Mouse (Mus musculus) liver, postnatal 0 days (tissue): ENCODE results near the gene Notch4. TPM values are rescaled to one million over a fixed set of nuclear protein-coding genes. Genes with fewer than 3 reads are reported as not detected.

Experiments
- ATAC-seq: fragments of 200-750 bp; cut with Nextera tagmentation; 2 replicates; pipeline ENCODE4 v1.8.0; 2017; ENCODE audit warnings: mild to moderate bottlenecking, moderate library complexity
- DNase-seq: peaks from one replicate; pipeline ENCODE4 v3.0.0-alpha.2; 2016
- H3K27ac ChIP-seq: fragments of 300-500 bp; sonication (generic); 2 replicates; pipeline ENCODE4 v1.5.1; 2014; ENCODE audit warnings: antibody characterized with exemption, moderate library complexity, mild to moderate bottlenecking, low read depth
- H3K27me3 ChIP-seq: fragments of 300-500 bp; sonication (generic); 2 replicates; pipeline ENCODE4 v1.6.1; 2014; ENCODE audit warnings: low read length, control low read depth, mixed read lengths; ENCODE audit not compliant: insufficient read depth
- H3K36me3 ChIP-seq: fragments of 300-500 bp; sonication (generic); replicated peaks from 2 replicates; pipeline ENCODE4 v1.6.1; 2014; ENCODE audit warnings: mild to moderate bottlenecking, control low read depth, low read length, moderate library complexity, mixed read lengths; ENCODE audit not compliant: insufficient read depth
- H3K4me1 ChIP-seq: fragments of 300-500 bp; sonication (generic); 2 replicates; pipeline ENCODE4 v1.6.1; 2014; ENCODE audit warnings: antibody characterized with exemption, mild to moderate bottlenecking, control low read depth; ENCODE audit not compliant: insufficient read depth
- H3K4me2 ChIP-seq: fragments of 300-500 bp; sonication (generic); 2 replicates; pipeline ENCODE4 v1.6.1; 2014; ENCODE audit warnings: low read depth, mild to moderate bottlenecking, low read length, moderate library complexity, mixed read lengths
- H3K4me3 ChIP-seq: fragments of 300-500 bp; sonication (generic); 2 replicates; pipeline ENCODE4 v1.5.1; 2014; ENCODE audit warnings: low read depth, low read length
- H3K9ac ChIP-seq: fragments of 300-500 bp; sonication (generic); replicated peaks from 2 replicates; pipeline ENCODE4 v1.6.1; 2014; ENCODE audit warnings: mild to moderate bottlenecking, moderate library complexity
- H3K9me3 ChIP-seq: fragments of 300-500 bp; sonication (generic); 2 replicates; pipeline ENCODE4 v1.6.1; 2016; ENCODE audit warnings: mild to moderate bottlenecking, control low read depth, low read length, mixed read lengths
- CTCF ChIP-seq: sonication (generic); IDR thresholded peaks from 2 replicates; pipeline ENCODE4 v1.5.1; 2016; ENCODE audit warnings: antibody characterized with exemption, low read depth
- EP300 ChIP-seq: IDR thresholded peaks from 2 replicates; pipeline ENCODE4 v1.6.1; 2016; ENCODE audit warnings: antibody characterized with exemption, low read depth, mild to moderate bottlenecking
- WGBS: fragments of 180-500 bp; shearing (Covaris S2); extraction: QIAGEN DNeasy Blood & Tissue Kit; methylation state at CpG from one replicate; pipeline ENCODE4 v1.1.7; 2014; ENCODE audit not compliant: insufficient replicate concordance; 5-methylcytosine and 5-hydroxymethylcytosine counted together
- polyA plus RNA-seq: library from polyadenylated mRNA; unstranded; fragments of >200 nt; fragmentation: Nextera tagmentation; extraction: Ambion mirVana; gene quantifications from 2 replicates; pipeline ENCODE4 v1.2.1, GENCODE M21; 2015

Gene Notch4
- polyA plus RNA-seq, 1 experiment from 2014 or later: 1.1 TPM

- ATAC-seq (no peak), DNase-seq (no peak)
- Histone ChIP-seq H3K36me3 (no peaks in the 10 kb centered on the region), H3K9me3 (no peaks in the 10 kb centered on the region), H3K27me3 (no peaks in the 10 kb centered on the region), H3K27ac (no peak overlapping the region), H3K4me1 (0 out of 2 replicates have a peak, but pooled peaks cover 3% of the 10 kb centered on the region), H3K4me3 (no peak overlapping the region), H3K9ac (no peak overlapping the region), H3K4me2 (no peak overlapping the region)
- 80% methylated on average over 7 of the region's 7 CpGs for WGBS
- TF ChIP-seq CTCF (no peak), EP300 (no peak)
These were observed 5.0 kb upstream of the Notch4 start for GRCm38 (mm10) chr17:34559116-34559515.

GRCm38 (mm10) chr17:34559895-34560294, 4.2 kb upstream of the Notch4 start:
- peak; percentile 42 for DNase-seq
- TF ChIP-seq CTCF (peak; percentile 40), EP300 (no peak)
- 0 out of 2 replicates have a peak, but pooled peaks cover 3% of the 10 kb centered on the region for H3K4me1 ChIP-seq
- no peaks in the 10 kb centered on the region for H3K27me3 ChIP-seq
- H3K27ac ChIP-seq: no peak overlapping the region
- no peaks in the 10 kb centered on the region for H3K36me3 ChIP-seq
- WGBS: 37% methylated on average over 15 of the region's 15 CpGs
- H3K9ac ChIP-seq: no peak overlapping the region
- no peaks in the 10 kb centered on the region for H3K9me3 ChIP-seq
- no peak overlapping the region for H3K4me3 ChIP-seq
- ATAC-seq: no peak
- H3K4me2 ChIP-seq: no peak overlapping the region

- Histone ChIP-seq H3K4me2 (0 out of 2 replicates have a peak overlapping the region, but pooled peaks have one; percentile 55), H3K4me1 (0 out of 2 replicates have a peak, but pooled peaks cover 3% of the 10 kb centered on the region), H3K9ac (no peak overlapping the region), H3K4me3 (no peak overlapping the region), H3K27ac (no peak overlapping the region), H3K36me3 (no peaks in the 10 kb centered on the region), H3K9me3 (no peaks in the 10 kb centered on the region), H3K27me3 (no peaks in the 10 kb centered on the region)
- TF ChIP-seq EP300 (no peak), CTCF (no peak)
- ATAC-seq (no peak), DNase-seq (no peak)
- 85% methylated on average over 6 of the region's 6 CpGs for WGBS
These were observed 3.6 kb upstream of the Notch4 start for GRCm38 (mm10) chr17:34560438-34560837.

GRCm38 (mm10) chr17:34561200-34561599, 2.9 kb upstream of the Notch4 start:
- H3K9ac ChIP-seq: no peak overlapping the region
- H3K9me3 ChIP-seq: no peaks in the 10 kb centered on the region
- no peak overlapping the region for H3K4me3 ChIP-seq
- H3K27me3 ChIP-seq: no peaks in the 10 kb centered on the region
- TF ChIP-seq CTCF (no peak), EP300 (no peak)
- H3K36me3 ChIP-seq: no peaks in the 10 kb centered on the region
- 29% methylated on average over 8 of the region's 8 CpGs for WGBS
- ATAC-seq: peak; percentile 27; the same call in 1 of the 2 replicates
- H3K4me2 ChIP-seq: peak overlapping the region; percentile 55
- H3K27ac ChIP-seq: peak overlapping the region; percentile 70
- H3K4me1 ChIP-seq: no peaks in the 10 kb centered on the region
- peak; percentile 69 for DNase-seq

- no peak for DNase-seq
- no peak for TF ChIP-seq EP300
- no peak for TF ChIP-seq CTCF
- H3K36me3 ChIP-seq: no peaks in the 10 kb centered on the region
- H3K4me2 ChIP-seq: no peak overlapping the region
- H3K9me3 ChIP-seq: no peaks in the 10 kb centered on the region
- WGBS: 56% methylated on average over 3 of the region's 3 CpGs
- H3K4me1 ChIP-seq: no peaks in the 10 kb centered on the region
- no peak overlapping the region for H3K27ac ChIP-seq
- no peaks in the 10 kb centered on the region; the same call in 1 of the 2 replicates for H3K27me3 ChIP-seq
- H3K9ac ChIP-seq: no peak overlapping the region
- ATAC-seq: no peak
- H3K4me3 ChIP-seq: no peak overlapping the region
These were observed 1.5 kb upstream of the Notch4 start for GRCm38 (mm10) chr17:34562595-34562994.

- H3K4me1 ChIP-seq: no peaks in the 10 kb centered on the region
- H3K9me3 ChIP-seq: no peaks in the 10 kb centered on the region
These were observed 714 bp upstream of the Notch4 start for GRCm38 (mm10) chr17:34563354-34563753.

More at GRCm38 (mm10) chr17:34563354-34563753, 714 bp upstream of the Notch4 start:
- TF ChIP-seq EP300: no peak
- no peak for TF ChIP-seq CTCF
- no peak overlapping the region for H3K9ac ChIP-seq
- ATAC-seq: no peak
- H3K27me3 ChIP-seq: no peaks in the 10 kb centered on the region; the same call in 1 of the 2 replicates
- no peak overlapping the region for H3K27ac ChIP-seq
- no peak for DNase-seq
- H3K4me2 ChIP-seq: no peak overlapping the region
- no peak overlapping the region for H3K4me3 ChIP-seq
- WGBS: 75% methylated on average over 11 of the region's 11 CpGs
- no peaks in the 10 kb centered on the region for H3K36me3 ChIP-seq
